Mouse (Mus musculus) activated CD4-positive, CD25-positive, alpha-beta regulatory T cell, adult 4 months (primary cell): Measurements from ENCODE around the gene Rtn1. TPM values are rescaled to one million over a fixed set of nuclear protein-coding genes. Genes with fewer than 3 reads are reported as not detected.

Source experiments
- ATAC-seq: one replicate; pipeline ENCODE4 v1.8.0; 2017
- polyA plus RNA-seq, 2 experiments: library from polyadenylated mRNA; unstranded; fragments of 100-300 nt; shearing (Covaris generic); gene quantifications; one replicate each; pipeline ENCODE4 v1.2.1; 2017

Gene Rtn1
- under 1 TPM in 1 of 2 experiments, not detected in 1; 0.12 TPM for polyA plus RNA-seq

DNA sequence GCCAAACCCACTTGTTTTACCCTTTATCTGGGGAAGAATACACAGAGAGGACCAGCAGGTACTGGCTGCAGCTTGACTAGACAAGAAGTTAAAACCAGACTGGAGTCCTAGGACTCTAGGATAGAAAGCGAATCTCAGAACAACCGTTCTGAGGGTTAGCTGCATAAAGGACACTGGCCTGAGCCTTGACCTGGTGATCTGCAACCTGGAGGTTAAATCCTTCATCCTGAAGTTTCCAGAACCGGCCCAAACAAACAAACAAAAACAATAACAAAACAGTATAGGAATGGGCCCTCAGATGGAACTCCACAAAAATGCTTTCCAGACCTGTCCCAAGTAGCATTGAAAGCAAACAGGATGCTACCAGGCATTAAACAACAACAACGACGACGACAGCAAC lies at the start of gene Rtn1:
Gene Rtn1, minus strand, starts transcription at position 101 of the 400 bp plus-strand sequence.
- no peak for ATAC-seq

DNA sequence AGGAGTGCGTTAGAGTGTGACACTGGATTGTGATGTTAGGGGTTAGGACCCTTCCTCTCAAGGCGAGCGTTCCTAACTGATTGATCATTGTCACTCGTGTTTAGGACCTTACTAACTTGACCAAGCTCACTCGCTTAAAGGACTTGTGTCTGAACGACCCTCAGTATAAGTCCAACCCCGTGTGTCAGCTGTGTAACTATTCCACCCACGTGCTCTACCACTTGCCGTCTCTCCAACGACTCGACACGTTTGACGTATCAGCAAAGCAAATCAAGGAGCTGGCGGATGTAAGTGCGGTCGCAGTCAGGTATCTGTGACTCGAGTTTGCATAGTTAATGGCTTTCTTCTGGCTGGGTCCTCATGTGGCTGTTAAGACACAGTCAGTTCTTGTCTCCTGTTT lies 45.1 kb upstream of the Rtn1 start:
- no peak for ATAC-seq

DNA sequence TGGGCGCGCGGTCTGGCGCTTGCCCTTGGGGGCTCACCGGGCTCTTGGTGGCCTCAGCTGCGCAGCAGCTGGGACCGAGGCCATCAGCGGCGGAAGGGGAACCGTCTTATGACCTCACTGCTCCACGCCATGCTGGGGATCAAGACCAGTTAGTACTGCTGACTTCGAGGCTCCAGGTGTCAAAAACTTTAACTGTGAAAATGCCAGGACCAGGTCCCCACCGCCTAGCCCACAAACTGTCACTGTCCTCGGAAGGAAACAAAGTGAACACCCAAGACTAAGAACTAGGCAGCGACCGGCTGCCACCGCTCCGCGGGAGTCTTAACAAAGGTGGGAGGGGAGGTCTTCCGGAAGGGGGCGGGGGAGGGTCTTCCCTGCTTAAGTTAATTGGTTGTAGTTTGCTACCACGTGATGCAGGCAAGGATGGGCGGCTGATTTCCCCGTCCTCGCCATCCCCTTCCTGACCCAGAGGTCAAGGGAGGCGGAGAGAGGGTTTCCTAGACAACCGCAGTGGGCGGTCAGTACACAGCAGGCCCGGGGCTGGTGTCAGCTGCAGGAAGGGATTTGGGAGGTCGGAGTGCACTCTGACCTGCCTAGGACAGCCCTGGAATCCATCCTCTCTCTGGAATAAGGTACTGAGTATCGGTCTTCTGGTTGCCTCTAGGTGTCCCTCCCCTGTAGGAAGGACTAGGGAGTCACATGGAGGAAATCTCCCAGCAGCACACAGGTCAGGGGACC lies 33.2 kb upstream of the Rtn1 start, which contains the start of gene Lrrc9:
Gene Lrrc9, plus strand, starts transcription at position 28 of the 738 bp plus-strand sequence.
- ATAC-seq: no peak

DNA sequence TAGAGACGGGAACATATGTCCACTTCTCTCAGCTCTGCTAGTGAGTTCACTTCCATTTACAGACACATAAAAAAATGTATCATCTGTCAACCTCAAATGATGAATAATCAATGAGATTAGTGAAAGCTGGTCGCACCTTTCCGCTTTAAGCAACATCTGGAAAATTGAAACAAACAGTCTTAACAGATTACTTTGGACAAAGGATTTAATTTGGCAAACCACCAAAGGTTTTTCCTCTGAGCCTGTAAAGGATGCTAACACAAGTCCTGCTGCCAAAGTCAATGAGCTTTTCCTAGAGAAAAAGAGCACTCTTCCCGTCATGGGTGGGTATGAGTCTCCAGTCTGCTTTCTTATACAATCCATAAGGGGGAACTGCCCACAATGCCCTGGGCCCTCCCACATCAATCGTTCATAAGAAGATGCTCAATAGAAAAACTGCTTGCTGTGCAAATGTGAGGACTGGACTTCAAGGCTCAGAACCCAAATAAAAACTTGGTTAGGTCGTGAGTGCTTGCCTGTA lies 30.2 kb upstream of the Rtn1 start:
- ATAC-seq: no peak

DNA sequence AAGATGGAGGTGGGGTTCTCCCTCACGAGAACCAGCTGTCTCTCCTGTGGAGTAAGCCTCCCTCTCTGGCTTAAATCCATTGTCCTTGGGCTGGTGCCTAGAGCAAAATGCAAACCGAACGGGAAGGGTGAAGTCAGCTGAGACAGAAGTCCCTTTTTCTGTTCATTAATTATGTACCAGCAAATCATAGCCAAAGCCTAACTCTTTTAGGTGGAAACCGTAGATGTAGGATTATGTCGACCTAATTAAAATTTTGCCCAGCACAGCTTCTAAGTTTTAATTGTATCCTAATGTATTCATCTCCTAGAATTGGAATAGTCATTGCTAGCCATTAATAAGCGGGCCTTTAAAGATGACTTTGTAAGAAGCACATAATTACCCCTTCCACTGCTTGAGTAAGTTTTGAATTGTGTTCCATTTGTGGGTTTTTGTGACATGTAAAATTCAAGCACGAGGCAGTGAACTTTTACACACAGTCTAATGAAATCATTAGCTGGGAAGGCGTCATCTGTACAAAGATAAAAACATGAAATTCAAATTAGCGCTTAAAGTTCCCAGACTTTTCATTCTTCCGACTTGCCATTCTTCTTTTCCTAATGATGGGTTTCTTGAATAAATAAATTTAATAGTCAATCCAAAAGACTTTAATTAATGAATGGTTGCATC lies 29.0 kb upstream of the Rtn1 start:
- ATAC-seq: no peak

DNA sequence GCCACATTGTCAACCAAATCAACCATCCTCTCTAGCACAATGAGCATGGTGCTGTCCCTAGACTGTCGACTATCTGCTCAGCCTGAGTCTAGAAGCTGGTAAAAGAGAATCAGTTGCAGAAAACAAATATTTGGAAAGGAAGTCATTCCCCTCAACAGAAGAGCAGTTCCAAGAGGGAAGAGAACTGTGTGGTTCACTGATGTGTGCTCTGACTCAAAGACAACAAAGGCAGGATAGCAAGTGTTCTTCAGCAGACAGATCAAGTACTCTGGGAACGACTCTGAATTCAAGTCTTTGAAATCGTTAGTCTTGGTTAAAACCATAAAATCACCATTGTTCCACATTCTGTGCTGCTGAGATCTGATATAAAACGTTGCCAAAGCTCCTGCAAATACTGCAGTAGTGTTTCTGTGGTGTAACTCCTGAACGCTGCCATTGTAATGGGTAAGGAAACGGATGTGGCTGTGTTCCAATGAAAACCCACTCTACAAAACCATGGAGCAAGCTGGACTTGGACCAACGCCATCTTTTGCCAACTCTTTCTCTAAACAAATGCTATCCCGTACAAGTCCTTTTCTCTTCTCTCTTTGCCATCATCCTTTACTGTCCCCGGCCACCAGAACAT lies 24.5 kb upstream of the Rtn1 start:
- no peak for ATAC-seq

DNA sequence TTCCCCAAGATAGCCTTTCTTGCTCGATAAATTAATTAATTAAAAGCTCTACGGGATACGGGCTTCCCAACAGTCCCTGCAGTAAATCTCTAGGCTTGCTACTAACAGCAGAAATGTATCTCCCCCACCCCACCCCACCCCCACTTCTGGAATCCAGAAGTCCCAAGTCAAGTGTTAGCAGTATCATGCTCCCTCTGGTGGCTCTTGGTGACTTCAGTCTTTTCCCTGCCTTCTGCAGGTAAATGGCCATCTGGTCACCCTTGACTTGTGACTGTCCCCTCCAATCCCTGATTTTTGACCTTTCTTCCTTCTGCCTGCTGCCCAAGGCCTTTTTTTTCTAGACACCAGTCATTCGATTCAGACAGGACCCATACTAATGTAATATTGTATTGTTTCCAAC lies 23.4 kb upstream of the Rtn1 start:
- ATAC-seq: no peak

DNA sequence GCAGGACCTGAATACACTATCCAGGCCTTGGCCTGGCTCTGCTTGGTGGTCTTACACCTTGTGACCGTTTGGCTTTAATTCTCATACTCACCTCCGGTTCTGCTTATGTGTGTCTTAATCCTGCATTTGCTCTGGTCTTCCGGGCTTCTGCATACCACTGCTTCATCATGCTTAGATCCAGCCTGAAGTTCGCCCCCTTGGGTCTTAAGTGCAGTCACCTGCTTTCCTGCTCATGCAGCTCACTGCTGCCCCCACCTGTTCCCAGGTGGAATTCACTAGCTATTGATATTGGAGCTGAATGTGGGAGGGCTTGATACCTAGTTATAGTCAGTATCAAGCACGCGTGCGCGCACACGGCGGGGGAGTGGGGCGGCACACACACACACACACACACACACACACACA lies 18.9 kb upstream of the Rtn1 start:
- ATAC-seq: no peak

DNA sequence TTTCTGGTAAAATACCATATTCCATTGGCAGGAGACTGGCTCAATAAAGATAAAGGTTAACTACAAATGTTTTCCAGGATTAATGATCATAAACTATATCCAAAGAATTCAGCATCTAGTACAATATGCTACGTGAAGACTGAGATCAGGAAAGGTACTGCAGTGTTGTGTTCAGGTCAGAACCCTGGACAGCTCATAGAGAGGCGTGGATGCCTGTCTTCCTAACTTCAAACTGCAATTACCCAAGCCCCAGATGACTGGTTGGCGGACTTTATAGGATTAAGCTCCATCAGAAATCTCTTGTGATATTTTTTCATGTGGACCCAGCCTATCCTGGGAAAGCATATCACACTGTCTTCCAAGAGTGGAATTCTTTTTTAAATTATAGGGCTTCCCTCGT lies 13.8 kb upstream of the Rtn1 start:
- ATAC-seq: no peak

DNA sequence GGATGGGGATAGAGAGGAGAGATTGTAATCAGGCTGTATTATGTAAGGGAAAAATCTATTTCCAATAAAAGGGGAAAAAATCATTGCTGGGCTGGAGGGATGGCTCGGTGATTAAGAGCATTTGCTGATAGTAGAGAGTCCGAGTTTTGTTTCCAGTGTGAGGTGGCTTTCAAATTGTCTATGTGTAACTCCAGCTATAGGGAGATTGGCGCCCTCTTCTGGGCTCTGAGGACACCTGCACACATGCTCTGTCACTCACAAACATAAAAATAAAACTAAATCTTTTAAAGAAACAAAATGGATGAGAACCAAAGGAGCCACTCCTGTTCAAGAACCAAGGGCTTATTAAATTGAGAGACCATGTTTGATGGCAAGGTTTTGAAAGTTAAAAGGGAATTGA lies 8.9 kb upstream of the Rtn1 start:
- ATAC-seq: no peak

DNA sequence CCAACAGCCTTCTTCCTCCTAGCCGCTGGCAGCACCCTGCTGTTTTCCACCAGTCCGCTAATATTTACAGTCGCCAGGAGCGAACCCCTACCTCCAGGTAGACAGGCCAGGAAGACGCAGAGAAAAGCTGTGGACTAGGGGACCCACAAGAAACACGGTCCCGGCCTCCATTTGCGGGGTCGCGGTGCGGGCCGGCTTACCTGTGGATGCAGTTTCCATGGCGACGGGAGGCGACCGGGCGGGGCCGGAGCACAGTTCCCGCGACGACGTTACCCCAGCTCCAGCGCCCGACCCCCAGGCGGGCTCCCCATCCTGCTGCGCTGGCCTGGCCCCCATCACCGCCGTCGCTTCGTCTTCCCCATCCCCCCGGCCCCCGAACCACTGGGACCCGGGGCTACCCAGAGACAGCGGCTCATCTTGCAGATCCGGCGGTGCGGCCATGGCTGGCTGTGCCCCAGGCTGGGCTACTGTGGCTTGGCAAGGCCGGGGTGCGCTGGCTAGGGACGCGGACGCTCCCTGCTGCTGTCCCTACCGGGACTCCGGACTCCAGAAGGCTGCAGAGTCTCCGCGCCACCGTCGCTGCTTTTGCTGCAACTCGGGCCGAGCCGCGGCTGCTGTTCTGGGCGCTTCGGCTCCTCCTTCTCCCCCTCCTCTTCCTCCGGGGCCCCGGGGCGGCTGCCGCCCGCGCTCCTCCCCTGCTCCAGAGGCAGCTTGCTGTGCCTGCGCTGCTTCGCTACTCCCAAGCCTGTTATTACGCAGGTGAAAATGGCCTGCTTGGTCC lies 553 bp downstream of the Rtn1 start:
- no peak for ATAC-seq

DNA sequence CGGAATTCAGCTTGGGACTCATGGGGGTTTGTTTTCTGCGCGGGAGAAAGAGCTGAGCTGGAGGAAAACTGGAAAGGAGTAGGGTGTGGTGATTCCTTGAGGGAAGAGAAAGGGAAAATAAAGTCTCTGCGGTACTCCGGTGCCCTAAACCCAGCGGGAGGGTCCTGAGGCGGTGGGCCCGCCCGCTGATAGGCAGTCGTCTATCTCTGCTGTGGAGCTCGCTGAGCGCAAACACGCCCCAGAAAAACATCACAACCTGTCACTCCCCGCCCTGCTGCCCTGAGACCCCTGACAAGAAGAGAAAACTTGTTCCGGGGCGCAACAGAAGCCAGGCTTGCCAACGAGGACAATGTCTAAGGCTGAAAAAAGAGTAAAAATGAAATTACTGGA lies 1.1 kb downstream of the Rtn1 start:
- no peak for ATAC-seq

DNA sequence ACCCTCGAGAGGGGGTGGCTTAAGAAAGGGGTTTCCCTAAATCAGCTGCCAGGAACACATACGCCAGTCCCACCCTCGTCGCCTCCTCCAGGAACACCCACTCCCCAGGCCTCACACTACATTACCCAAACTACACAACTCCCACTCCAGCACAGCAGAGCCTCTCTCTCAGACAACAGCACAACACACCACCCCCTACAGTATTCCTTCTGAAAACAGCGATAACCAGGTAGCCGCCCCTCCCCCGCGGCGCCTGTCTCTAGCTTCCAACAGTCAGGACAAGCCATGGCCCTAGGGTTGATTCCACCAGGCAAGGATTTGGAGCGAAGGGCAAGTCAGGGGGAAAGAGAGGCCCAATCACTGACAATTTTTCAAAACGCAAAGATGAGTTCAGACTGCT lies 1.7 kb downstream of the Rtn1 start:
- ATAC-seq: no peak

DNA sequence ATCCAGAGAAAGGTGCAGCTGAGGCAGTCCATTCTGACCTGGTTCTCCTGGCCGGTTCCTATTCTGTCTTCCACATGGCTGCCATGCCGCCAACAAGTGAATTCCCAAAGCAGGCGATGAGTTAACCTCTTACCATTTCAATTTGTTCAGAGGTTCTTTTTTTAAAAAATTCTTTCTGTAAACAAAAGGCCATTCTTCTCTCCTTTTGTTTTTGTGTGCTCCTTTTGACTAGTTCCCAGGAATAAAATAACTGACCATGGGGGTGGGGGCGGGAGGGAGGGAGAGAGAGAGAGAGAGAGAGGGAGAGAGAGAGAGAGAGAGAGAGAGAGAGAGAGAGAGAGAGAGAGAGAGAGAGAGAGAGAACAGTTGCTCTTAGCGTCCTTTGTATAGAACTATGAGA lies 3.8 kb downstream of the Rtn1 start:
- ATAC-seq: no peak

DNA sequence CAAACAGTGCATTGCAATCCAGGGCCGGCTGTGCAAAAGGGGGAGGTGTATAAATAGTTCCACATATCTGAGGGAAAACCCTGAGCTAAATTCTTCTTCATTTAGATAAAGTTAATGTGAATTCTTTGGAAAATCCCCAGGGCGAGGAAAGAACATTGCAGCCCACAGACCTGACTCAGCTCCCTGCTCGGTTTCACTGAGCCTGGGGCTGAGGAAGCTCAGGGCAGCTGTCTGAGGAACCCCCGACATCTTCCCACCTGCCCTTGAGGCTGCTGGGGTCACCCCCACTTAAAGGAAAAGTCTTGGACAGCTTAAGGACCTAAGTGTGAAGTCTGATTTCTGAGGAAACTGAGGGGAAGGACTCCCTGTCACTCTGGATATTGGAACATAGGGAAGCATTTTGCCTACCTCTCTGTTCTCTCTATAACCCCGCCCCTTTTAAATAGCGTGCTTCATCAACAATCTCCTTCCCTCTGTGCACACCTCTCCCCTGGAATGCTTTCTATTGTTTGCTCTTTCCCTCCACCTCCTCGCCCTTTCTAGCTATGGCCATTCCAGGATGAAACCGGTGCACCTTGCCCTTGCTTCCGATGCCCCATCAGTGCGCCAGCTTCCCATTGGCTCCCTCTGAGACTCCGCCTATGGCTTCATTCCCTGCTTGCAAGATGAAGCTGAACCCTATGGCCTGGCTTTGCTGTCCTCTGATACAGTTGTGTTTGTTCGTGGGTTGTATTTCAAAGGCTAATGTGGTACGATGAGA lies 15.6 kb downstream of the Rtn1 start:
- no peak for ATAC-seq

DNA sequence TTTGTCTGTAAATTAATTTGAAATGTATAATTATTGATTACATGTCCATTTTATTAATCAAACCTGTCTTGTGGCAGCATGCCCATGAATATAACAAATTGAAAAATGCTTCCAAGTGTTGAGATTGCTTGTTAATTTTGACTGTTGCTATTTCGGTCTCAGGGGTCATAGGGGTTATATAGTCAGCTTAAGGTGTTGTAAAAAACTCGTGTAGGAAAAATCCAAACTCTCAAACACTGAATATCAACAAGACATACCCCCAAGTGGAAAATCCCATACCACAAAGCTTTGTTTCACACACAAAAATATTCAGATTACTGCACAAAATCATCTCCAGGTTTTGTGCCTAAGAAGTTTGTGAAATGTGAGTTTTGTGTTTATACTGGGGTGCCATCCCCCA lies 18.5 kb downstream of the Rtn1 start:
- ATAC-seq: no peak

DNA sequence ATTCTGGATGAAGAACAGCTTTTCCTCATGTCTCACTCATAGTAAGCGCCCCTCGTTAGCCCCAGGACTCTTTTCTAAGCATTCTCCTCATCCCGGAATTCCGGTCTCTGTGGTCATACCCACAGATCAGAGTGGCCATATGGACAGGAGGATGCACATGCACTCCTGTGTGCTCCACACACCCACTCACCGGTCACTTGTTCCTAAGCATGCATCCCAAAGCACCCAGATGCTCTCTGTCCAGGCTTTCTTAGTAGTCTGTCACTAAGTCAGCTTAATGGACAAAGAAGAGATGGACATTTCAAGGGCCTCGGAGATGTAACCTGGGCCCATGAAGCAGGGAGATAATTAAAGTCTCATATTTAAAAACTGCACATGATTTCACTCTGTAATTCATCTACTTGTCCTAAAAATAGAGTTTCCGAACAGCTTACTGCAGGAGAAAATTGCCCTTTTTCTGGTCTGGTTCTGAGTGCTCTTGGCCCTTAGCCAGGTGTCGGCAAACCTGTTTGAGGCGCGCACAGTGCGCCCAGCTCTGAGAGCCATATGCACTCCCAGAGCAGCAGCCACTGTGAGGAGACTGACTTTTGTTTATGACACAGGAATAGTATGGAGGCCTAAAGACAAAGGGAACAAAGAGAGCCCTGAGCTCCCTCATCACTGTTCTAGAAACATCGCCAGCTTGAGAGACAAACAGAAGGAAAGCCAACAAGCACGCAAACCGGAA lies 19.3 kb downstream of the Rtn1 start:
- no peak for ATAC-seq

DNA sequence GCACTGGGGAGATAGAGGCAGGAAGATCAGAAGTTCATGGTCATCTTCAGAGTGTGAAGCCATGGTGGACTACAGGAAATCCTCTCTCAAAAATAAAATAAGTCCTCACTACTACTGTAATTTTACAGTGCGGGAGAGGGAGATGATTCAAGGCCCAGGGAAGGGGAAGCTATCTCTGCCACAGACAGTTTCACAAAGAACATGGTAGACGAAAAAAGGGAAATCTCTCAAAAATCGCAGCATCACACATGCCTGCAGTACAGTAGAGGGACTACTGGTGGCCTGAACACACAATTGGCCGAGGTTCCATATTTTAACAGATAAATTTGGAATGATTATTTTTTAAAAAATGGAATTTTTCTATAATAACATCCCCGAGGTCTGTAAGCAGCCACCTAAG lies 20.0 kb downstream of the Rtn1 start:
- no peak for ATAC-seq

DNA sequence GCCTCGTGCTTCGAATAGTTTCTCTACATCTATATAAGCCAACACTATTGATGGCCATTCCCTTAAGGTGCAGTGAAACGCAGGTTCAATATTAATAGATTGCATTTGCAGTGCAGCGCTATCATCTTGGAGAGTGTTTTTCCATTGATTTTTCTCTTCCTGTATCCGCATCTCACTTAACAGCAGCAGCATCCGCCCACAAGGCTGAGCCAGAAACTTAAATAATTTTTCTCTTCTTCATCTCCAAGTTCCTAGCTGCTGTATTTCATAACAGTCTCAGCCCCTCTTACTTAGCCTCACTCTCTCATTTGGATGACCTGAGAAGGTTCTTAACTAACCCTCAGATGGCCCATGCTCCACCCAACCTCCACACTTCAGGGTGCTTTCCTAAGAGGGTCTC lies 20.7 kb downstream of the Rtn1 start:
- ATAC-seq: no peak

DNA sequence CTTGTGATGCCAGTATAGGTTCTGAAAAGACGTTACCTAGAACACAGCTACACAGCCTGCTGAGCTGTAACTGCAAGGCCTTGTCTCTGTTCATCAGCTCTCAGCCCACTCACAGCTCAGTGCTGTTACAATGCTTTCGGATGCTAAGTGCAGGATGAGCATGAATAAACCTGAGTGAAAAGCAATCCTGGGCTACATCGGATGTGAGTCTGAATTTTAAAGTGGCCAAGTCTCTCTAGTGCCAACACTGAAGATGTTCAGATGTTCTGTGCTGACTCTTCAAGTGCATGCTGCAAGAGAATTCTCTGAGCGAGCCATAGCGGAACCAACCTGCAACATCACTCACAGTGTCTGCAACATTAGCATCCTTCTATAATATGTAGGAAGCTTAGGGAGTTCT lies 32.5 kb downstream of the Rtn1 start:
- ATAC-seq: no peak

DNA sequence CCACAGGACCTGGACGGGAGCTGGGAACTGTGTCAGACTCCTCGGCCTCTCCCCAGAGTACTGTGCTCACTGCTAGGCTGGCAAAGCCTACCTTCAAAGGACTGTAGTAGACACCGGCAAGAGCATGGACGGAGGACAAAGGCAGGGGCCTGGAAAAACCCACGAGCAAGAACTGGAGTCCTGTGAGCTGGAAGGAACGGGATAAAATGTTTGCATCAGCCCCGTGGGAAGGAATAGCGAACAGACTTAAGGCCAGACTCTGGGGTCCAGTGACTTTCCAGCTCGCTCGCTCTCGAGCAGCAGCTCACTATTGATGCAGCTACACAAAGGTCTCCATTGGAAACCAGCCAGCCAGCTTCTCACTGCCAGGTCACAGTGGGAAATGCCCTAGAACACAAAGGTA lies 34.0 kb downstream of the Rtn1 start:
- ATAC-seq: no peak
